Mouse (Mus musculus): ENCODE results near the gene Ttc7b.

Gene Ttc7b

GRCm38 (mm10) chr12:100486232-100486631 lies 34.4 kb downstream of the Ttc7b start:
- DNase-seq: no peak

- DNase-seq: no peak
Measured at GRCm38 (mm10) chr12:100483054-100483453, 37.6 kb downstream of the Ttc7b start.

- no peak for DNase-seq
Measured at GRCm38 (mm10) chr12:100482255-100482654, 38.4 kb downstream of the Ttc7b start.

GRCm38 (mm10) chr12:100481443-100482026 lies 39.1 kb downstream of the Ttc7b start:
- DNase-seq: no peak

GRCm38 (mm10) chr12:100480642-100481442 lies 39.8 kb downstream of the Ttc7b start:
- no peak for DNase-seq

GRCm38 (mm10) chr12:100479892-100480621 lies 40.6 kb downstream of the Ttc7b start:
- DNase-seq: no peak

- DNase-seq: no peak
Measured at GRCm38 (mm10) chr12:100479270-100479869, 41.3 kb downstream of the Ttc7b start.

GRCm38 (mm10) chr12:100478615-100479014 lies 42.0 kb downstream of the Ttc7b start:
- no peak for DNase-seq

GRCm38 (mm10) chr12:100478151-100478550 lies 42.5 kb downstream of the Ttc7b start:
- DNase-seq: no peak

GRCm38 (mm10) chr12:100477474-100477873 lies 43.2 kb downstream of the Ttc7b start:
- no peak for DNase-seq

GRCm38 (mm10) chr12:100476351-100476750 lies 44.3 kb downstream of the Ttc7b start:
- DNase-seq: no peak

GRCm38 (mm10) chr12:100475489-100475888 lies 45.1 kb downstream of the Ttc7b start:
- no peak for DNase-seq

- DNase-seq: no peak
Measured at GRCm38 (mm10) chr12:100474661-100475321, 45.8 kb downstream of the Ttc7b start.

GRCm38 (mm10) chr12:100470295-100470694 lies 50.3 kb downstream of the Ttc7b start:
- no peak for DNase-seq

- DNase-seq: no peak
Measured at GRCm38 (mm10) chr12:100469503-100470293, 50.9 kb downstream of the Ttc7b start.

GRCm38 (mm10) chr12:100465101-100465715 lies 55.4 kb downstream of the Ttc7b start:
- DNase-seq: no peak

GRCm38 (mm10) chr12:100457701-100458100 lies 62.9 kb downstream of the Ttc7b start:
- DNase-seq: no peak

- DNase-seq: no peak
Measured at GRCm38 (mm10) chr12:100456257-100456975, 64.2 kb downstream of the Ttc7b start.

GRCm38 (mm10) chr12:100455453-100455852 lies 65.2 kb downstream of the Ttc7b start:
- DNase-seq: peak; percentile 77

GRCm38 (mm10) chr12:100447701-100448277 lies 72.8 kb downstream of the Ttc7b start:
- no peak for DNase-seq

Data from cerebellum, adult 11-12 months (tissue).